Mouse (Mus musculus) brain, embryonic 14.5 days (tissue): Measurements from ENCODE around the gene Adss. TPM values are rescaled to one million over a fixed set of nuclear protein-coding genes. Genes with fewer than 3 reads are reported as not detected.

ENCODE experiments used
- DNase-seq: peaks from one replicate; pipeline ENCODE4 v3.0.0-alpha.2; 2011; ENCODE audit warnings: low read depth
- CTCF ChIP-seq: fragments of 200-500 bp; IDR thresholded peaks from 2 replicates; pipeline ENCODE4 v1.5.1; 2012; ENCODE audit warnings: inconsistent platforms, mild to moderate bottlenecking, moderate library complexity, borderline replicate concordance; ENCODE audit not compliant: insufficient read depth, insufficient read length; ENCODE audit errors: extremely low read depth
- POLR2A ChIP-seq: fragments of 200-500 bp; IDR thresholded peaks from 2 replicates; pipeline ENCODE4 v1.6.1; 2012; ENCODE audit warnings: mild to moderate bottlenecking, inconsistent platforms, borderline replicate concordance; ENCODE audit not compliant: poor library complexity, insufficient read depth, insufficient read length, severe bottlenecking; ENCODE audit errors: extremely low read depth
- polyA plus RNA-seq: library from polyadenylated mRNA; depleted of rRNA; stranded (reverse); fragments of >200 nt; gene quantifications from 2 replicates; pipeline ENCODE4 v1.2.3, GENCODE M21; 2012; rRNA removed

Adss gene
- polyA plus RNA-seq, 1 experiment: 42.9 TPM

GRCm38 (mm10) chr1:177723786-177724185 lies 72.5 kb downstream of the Adss start:
- TF ChIP-seq CTCF: no peak
- no peak for TF ChIP-seq POLR2A

GRCm38 (mm10) chr1:177719029-177719427 lies 77.3 kb downstream of the Adss start:
- TF ChIP-seq CTCF: no peak
- TF ChIP-seq POLR2A: no peak
- DNase-seq: no peak

More at GRCm38 (mm10) chr1:177723786-177724185, 72.5 kb downstream of the Adss start:
- DNase-seq: no peak

- no peak for TF ChIP-seq CTCF
- TF ChIP-seq POLR2A: no peak
- peak; percentile 80 for DNase-seq
These were observed 77.8 kb downstream of the Adss start for GRCm38 (mm10) chr1:177718340-177719028.

GRCm38 (mm10) chr1:177717057-177717835 lies 79.1 kb downstream of the Adss start:
- DNase-seq: no peak
- TF ChIP-seq POLR2A (no peak), CTCF (no peak)

GRCm38 (mm10) chr1:177716448-177716847 lies 79.9 kb downstream of the Adss start:
- TF ChIP-seq CTCF: no peak
- TF ChIP-seq POLR2A: no peak
- no peak for DNase-seq

GRCm38 (mm10) chr1:177714397-177715012 lies 81.8 kb downstream of the Adss start:
- TF ChIP-seq POLR2A (no peak), CTCF (no peak)

GRCm38 (mm10) chr1:177713635-177714396 lies 82.5 kb downstream of the Adss start:
- no peak for DNase-seq
- TF ChIP-seq CTCF: no peak
- no peak for TF ChIP-seq POLR2A

More at GRCm38 (mm10) chr1:177714397-177715012, 81.8 kb downstream of the Adss start:
- DNase-seq: no peak

Other genes with a start within 250 kb of the Adss start
- gene 1700016C15Rik, start 66.7 kb downstream of the Adss start, polyA plus RNA-seq: not detected in 2 replicates
- 0.16 and 0.24 TPM in 2 replicates for gene Catspere2, start 186.9 kb upstream of the Adss start, polyA plus RNA-seq